Mouse (Mus musculus) B cell, adult (primary cell): ENCODE data around the gene Olfr961. TPM values are rescaled to one million over a fixed set of nuclear protein-coding genes. Genes with fewer than 3 reads are reported as not detected.

Source experiments
- total RNA-seq: library from RNA; stranded (reverse); gene quantifications from 4 replicates; pipeline ENCODE4 v1.2.4, GENCODE M21; 2023; ENCODE audit not compliant: inconsistent age

Olfr961 gene
- not detected in 4 replicates for total RNA-seq

GRCm38 (mm10) chr9:39644785-39645184 is at the start of gene Olfr961:
TSS of gene Olfr961 (plus strand) at chr9:39645085.

DNA sequence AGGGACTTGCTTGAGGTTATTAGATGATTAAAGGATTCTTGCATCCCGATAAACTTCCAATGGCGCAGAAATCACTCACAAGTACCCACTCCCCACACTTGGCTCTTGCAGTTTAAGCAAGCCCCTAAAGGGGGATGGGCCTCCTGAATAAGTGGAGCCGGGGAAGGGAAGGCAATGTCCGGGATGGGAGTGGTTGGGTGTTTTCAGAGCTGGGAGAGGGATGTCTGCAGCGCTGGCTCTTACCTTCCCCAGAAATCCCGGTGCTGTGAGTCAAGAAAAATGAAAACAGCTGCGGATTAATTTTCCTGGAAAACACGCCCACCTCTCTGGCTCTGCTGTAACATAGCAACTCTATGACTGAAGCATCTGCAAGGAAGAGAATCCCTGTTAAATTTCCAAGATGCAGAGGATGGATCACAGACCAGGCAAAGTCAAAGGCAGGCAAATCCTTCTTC is 40.9 kb upstream of the Olfr961 start, which contains the start of gene AW551984:
AW551984 (minus strand) TSS at position 405 of the 455 bp plus-strand sequence.

GRCm38 (mm10) chr9:39610355-39610754 is 34.5 kb upstream of the Olfr961 start, which contains the start of gene Olfr148:
TSS of gene Olfr148 (plus strand) at chr9:39610655.

GRCm38 (mm10) chr9:39621073-39621472 is 23.8 kb upstream of the Olfr961 start, which contains the start of gene Olfr960:
TSS of gene Olfr960 (plus strand) at chr9:39621373.

DNA sequence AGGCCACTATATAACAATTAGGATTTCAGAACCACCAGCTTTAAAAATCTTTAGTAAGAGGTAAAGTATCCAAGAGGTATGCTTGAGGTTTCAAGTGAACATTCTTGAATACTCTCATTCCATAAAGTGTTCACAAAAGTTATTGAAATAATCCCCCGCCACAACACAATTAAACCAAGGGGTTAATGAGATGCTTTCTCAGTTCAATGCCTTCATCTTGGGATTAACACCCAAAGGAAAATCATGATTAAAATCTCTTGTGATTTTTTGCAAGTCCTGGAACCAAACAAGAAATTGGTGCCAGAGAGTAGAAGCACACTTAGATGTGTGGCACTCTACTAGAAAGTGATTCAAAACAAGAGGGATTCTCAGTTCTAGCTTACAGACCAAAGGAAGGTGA is 22.0 kb downstream of the Olfr961 start, which contains the start of gene Olfr963:
Olfr963 (plus strand) TSS at position 301 of the 400 bp plus-strand sequence.

Other genes starting within 250 kb of the Olfr961 start
- not detected in 4 replicates for gene Olfr952, start 217.9 kb upstream of the Olfr961 start, total RNA-seq
- gene Olfr954, start 188.4 kb upstream of the Olfr961 start, total RNA-seq = not detected in 4 replicates
- gene Olfr955, start 173.1 kb upstream of the Olfr961 start, total RNA-seq = not detected in 4 replicates
- not detected in 4 replicates for gene Olfr44, start 151.1 kb upstream of the Olfr961 start, total RNA-seq
- not detected in 4 replicates for gene Olfr957, start 129.3 kb upstream of the Olfr961 start, total RNA-seq
- not detected in 4 replicates for gene Olfr958, start 91.0 kb upstream of the Olfr961 start, total RNA-seq
- not detected in 4 replicates for gene Olfr959, start 69.5 kb upstream of the Olfr961 start, total RNA-seq
- gene AW551984, start 40.7 kb upstream of the Olfr961 start, total RNA-seq = not detected in 4 replicates
- not detected in 4 replicates for gene Olfr148, start 34.4 kb upstream of the Olfr961 start, total RNA-seq
- not detected in 4 replicates for gene Olfr960, start 23.7 kb upstream of the Olfr961 start, total RNA-seq
- gene Olfr963, start 22.1 kb downstream of the Olfr961 start, total RNA-seq = not detected in 4 replicates
- gene Olfr149, start 62.0 kb downstream of the Olfr961 start, total RNA-seq = not detected in 4 replicates
- not detected in 4 replicates for gene Olfr965, start 66.3 kb downstream of the Olfr961 start, total RNA-seq
- gene Olfr150, start 85.9 kb downstream of the Olfr961 start, total RNA-seq = not detected in 4 replicates
- not detected in 4 replicates for gene Olfr967, start 101.2 kb downstream of the Olfr961 start, total RNA-seq
- gene Olfr968, start 138.2 kb downstream of the Olfr961 start, total RNA-seq = not detected in 4 replicates
- not detected in 4 replicates for gene Olfr969, start 145.9 kb downstream of the Olfr961 start, total RNA-seq
- gene Olfr970, start 163.8 kb downstream of the Olfr961 start, total RNA-seq = not detected in 4 replicates
- not detected in 4 replicates for gene Olfr971, start 191.8 kb downstream of the Olfr961 start, total RNA-seq
- gene Olfr972, start 221.3 kb downstream of the Olfr961 start, total RNA-seq = not detected in 4 replicates